Mouse (Mus musculus) cortical plate, adult 2 months (tissue): Measurements from ENCODE around the gene Cnn2.

ENCODE experiments used
- CTCF ChIP-seq: fragments of 200-500 bp; IDR thresholded peaks from 2 replicates; pipeline ENCODE4 v1.5.1; 2011; ENCODE audit warnings: mild to moderate bottlenecking, control low read depth, low read length; ENCODE audit not compliant: insufficient read depth; ENCODE audit errors: extremely low read depth
- POLR2A ChIP-seq: fragments of 200-500 bp; IDR thresholded peaks from 2 replicates; pipeline ENCODE4 v1.6.1; 2011; ENCODE audit warnings: mild to moderate bottlenecking, low read length, control low read depth; ENCODE audit not compliant: insufficient read depth; ENCODE audit errors: extremely low read depth

DNA sequence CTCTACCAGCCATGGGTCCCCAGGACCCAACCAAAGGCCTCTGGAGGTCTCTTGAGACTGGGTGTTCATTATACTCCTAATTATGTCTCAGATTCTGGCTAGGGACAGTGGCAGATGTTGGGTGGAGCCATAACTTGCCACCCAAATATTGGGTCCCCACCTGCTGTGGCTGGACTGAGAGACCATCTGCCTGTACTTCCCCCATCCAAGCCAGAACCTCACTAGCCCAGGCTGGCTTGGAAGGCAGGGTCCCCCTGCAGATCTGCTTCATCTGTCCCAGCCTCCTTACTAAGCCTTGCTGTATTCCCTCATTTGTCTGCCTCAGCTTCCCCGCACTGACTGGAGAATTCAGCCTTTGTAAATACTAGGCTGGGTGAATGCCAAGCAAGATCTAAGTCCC lies 20.2 kb upstream of the Cnn2 start:
- no peak for TF ChIP-seq CTCF
- no peak for TF ChIP-seq POLR2A
